Mouse (Mus musculus) layer of hippocampus, adult 8-10 months (tissue): Measurements from ENCODE around the gene Vipr2. TPM values are rescaled to one million over a fixed set of nuclear protein-coding genes. Genes with fewer than 3 reads are reported as not detected.

Experiments
- DNase-seq, 2 experiments: peaks; one replicate each; pipeline ENCODE4 v3.0.0; 2022; ENCODE audit warnings: low spot score in 2 of 2
- total RNA-seq, 4 experiments: library from RNA; stranded (reverse); gene quantifications; 2 replicates each; pipeline ENCODE4 v1.2.4; 2022

Vipr2 gene
- 1 to 10 TPM in 2 of 4 experiments, under 1 TPM in 2; 0.33 to 1.9 (median 1.0) TPM for total RNA-seq

DNA sequence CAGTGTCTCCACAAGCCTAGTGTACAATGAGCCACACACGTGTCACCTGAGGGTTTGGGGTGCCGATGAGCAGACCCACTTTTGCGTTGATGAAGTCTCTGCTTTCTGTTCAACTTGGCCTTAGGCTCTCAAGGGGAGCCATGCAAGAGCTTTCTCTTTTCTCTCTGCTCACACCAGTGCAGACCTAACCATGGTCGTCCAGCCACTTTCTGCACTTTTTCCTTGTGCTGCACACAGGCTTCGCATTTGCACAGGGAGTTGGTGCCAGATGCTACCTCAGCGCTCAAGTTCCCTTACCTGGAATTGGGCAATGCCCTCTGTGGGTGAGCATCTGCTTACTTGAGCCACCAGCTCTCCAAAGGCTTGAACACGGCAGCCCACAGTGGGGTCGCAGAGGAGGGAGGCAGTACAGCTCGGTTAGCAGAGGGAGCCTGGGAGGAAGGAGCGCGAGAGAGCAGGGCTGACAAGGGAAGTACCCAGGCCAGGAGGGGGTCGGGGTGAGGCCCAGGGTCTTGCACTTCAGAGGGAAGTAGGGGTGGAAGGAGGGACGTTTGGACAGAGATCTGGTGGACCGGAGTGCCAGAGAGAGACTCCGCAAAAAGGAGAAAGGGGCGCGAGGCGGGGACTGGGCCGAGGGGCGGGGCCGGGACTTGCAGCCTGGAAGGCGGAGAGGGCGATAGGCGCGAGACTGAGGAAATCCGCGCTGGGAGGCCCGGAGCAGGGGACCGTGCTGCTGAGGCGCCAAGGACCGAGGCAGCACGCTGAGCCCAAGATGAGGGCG, at the start of gene Vipr2:
Gene Vipr2 (plus strand): TSS at position 653 of the 781 bp plus-strand sequence.
- DNase-seq = no peak

DNA sequence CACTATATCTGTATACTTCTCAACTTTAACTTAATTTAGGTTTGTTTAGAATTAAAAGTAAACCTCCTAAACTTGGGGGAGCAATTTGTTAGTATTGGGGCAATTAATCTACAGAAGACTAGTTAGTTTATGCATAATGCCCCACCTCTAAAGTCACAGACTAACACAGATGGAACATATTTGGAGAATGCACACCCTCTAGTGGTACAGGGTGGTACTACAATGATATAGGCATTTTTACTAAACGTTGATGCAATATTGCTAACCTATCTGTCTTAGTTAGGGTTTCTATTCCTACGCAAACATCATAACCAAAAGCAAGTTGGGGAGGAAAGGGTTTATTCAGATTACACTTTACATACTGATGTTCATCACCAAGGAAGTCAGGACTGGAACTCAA, 49.4 kb upstream of the Vipr2 start:
- DNase-seq = no peak

DNA sequence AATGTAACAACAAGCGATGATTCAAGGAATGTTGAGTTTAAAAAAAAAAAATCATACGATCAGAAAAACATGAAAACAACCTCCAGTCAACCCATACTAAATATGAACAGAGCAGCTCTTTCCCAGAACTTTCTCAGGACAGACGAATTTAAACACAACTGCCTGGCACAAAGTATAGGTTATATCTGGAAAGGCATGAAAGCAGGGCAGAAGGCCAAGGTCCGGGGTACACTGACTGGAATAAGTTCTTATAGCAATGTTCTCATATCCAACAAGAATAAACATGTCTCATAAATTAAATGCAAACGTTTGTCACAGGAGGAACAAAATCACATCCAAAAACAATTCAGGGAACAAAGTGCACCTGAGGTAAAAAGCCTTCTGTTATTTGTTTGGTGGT, 42.2 kb upstream of the Vipr2 start:
- DNase-seq = no peak

DNA sequence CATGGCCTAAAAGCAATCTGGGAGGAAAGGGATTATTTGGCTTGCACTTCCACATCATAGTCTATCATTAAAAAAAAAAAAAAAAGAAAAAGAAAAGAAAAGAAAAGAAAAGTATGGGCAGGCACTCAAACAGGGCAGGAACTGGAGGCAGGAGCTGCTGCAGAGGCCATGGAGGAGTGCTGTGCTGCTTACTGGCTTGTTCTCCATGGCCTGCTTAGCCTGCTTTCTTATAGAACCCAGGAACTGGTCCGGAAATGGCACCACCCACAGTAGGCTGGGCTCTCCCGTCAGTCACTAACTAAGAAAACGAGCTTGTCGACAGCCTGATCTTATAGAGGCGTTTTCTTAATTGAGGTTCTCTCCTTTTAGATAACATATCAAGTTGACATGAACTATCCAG, 32.7 kb upstream of the Vipr2 start:
- no peak for DNase-seq

DNA sequence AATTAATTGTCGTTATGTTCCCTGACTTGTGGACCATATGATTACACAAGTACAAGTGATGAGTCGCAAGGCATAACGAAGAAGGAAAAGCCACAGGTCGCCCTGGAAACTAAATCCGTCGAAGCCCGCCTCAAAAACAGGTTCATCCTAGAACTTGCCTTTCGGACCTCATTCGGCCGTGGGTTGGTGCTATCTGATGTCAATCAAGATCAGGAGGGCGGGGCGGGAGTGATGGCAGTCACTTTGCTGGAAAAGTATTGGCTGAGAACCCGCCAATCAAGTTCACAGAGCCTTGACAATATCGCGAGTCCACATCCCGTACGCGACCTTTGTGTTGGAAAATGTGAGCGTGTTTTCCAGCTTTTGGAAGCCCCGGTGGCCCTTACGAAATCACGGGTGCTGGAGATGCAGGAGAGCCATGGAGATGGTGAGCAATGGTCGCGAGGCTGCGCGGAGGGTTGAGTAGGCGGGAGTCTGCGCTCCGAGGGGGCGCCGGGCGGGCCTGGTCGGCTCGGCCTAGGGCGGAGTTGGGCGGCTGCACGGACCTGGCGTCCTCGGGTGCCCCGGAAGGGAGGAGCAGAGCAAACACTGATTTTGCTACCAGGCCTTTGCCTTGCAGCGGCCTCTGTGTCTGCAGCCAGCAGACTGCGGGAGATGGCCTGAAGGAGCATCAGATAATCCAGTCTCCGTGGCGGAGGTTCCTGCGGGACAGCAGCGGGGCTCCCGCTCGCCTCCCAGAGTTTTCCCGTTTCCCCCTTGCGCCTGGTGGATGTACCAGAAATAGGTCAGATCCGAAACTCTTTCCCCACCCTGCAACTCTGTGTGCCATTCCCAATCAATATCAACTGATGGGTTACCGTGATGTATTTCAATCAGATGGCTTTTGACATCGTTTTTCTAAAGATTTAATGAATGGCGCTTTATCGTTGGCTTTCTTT, 29.8 kb upstream of the Vipr2 start, which contains the start of gene Zfp386:
Gene Zfp386 (plus strand): TSS at position 285 of the 938 bp plus-strand sequence.
- DNase-seq = peak; percentile 98 to 99

DNA sequence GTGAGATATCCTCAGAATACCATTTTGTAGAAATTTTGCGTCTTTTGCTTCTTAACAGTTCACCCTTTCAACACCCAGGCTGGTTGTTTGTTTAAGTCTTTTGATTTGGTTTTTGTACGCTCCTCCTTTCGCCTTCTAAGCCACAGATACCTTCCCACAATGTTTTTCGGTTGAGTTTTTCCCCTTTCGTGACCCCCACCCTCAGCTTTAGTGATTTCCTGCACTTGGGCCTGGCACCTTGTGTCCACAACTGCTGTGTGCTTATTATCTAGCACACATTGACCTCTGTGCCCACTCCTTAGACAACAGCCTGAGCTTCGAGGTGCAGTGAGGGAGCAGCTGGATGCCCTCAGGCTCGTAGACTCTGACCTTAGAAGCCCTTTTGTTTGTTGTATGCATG, 28.8 kb upstream of the Vipr2 start:
- no peak for DNase-seq

DNA sequence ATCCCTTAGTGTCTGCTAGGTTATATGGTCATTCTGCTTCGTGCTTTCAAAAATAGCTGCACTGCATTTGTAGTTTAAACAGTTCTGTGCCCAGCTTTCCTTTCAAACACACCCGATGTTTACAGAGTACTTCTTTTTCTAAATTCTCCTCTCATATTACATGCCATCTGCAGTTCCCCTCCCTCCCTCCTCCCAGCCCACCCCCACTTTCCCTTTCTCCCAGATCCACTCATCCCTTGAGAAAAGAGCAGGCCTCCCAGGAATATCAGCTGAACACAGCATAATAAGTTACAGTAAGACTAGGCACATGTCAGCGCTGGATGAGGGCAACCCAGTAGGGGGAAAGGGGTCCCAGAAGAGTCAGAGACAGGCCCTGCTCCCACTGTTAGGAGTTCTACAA, 28.3 kb upstream of the Vipr2 start:
- DNase-seq = no peak

DNA sequence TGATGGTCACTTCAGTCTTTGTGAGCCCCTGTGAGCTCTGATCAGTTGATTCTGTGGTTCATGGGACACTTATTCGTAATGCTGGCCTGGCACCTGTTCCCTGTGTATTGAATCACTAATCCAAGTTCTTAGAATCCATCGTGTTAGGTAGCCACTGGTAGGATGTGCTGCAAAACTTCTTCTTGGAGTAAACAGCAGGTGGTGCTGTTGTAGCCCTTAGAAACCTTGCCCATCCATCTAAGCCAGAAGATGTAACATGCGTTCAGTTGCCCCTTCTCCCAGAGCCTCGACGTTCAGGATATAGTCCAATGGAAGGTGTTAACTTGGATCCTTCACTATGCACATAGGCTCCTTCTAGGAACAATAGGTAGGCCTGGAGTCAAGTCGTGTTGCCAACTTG, 27.8 kb upstream of the Vipr2 start:
- no peak for DNase-seq

DNA sequence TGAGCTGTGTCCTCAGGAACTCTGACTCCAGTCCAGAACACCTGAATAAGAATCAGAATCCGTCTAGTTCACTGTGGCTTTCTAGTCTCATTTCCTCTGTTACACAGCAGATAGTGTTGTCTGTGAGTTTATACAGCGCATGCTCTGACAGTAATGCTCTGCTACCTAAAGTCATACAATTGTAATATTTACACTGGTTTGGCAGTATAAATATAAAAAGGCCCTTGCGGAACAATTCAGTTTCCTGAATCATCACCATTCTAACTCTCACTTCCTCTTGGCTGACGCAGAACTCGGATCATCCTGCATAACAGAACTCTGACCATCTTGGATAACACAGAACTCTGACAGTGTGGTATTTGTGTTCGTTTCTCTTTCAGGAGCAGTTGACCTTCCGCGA, 23.2 kb upstream of the Vipr2 start:
- DNase-seq = no peak

DNA sequence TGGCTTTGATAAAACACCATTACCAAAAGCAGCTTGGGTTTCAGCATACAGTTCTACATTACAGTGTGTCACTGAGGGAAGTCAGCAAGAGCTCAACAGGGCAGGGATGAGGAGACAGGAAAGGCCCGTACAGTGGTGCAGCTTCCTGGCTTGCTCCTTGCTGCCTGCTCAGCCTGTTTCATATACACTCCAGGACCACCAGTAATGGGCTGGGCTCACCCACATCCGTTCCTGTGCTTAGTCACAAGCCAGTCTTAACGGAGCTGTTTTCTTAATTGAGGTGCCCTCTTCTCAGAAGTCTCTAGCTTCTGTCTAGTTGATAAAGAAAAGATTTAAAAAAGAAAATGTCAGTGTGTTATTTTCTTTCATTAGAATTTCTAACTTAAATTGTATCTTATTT, 21.4 kb upstream of the Vipr2 start:
- DNase-seq = no peak

DNA sequence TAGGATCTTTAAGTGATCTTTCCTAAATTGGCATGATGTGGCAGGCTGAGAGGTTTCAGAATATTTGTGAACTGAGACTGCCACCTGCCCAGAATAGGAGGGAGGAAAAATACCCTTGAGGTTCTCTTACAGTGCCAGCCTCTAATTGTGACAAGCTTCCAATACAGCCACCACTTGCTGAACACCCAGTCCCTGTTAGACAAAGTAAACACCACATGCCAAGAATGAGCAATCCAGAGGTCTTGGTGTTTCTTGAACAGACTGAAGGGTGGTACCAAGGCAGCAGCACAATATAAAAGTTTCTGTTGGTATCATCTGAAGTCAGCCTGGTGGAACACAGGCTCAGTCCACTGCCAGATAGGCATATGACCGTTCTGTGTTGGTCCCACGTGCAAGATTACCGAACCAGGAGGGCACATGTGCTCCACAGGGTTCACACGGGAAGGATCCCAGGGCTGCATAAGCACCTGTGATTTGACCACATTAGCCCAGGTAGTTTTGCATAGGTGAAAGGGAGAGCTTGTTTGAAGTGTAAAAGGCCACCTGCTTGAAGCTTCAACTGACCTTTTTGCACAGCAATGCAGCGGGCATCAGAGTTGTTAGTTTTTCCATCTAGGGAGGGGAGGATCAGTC, 15.8 kb upstream of the Vipr2 start:
- DNase-seq = no peak

DNA sequence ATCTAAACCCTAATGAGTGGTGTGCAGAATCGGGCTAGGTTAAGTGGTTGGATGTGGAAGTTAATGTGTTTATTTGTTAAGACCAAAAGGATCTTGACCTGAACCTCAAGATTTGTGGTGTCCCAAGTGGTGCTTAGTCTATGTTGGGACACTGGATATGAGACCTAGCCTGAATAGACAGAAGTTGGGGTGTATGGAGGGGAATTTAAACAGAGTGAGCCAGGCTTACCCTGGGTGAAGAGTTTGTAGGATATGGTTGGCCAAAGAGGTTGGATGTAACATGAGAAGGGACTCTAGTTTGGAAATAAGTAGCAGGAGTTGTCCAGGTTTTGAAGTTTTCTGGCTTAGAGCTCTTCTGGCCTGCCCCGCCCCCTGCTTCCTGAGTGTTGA, 15.3 kb upstream of the Vipr2 start:
- DNase-seq = no peak

DNA sequence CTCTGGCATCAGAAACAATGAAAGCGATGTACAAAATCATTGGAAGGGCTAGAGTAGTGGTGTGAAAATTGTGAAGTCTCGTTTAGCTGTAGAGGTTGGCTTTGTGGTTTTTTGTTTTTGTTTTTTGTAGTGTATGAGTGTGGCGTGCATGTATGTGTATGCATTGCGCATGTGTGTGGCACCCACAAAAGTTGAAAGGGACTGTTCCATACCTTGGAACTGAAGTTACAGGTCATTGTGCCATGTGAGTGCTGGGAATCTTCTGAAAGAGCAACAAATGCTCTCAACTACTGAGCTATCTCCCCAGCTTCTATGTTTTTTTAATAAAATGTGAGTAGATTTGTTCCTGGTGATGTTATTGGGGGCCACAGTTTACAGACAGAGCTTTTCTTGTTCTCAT, 14.5 kb upstream of the Vipr2 start:
- no peak for DNase-seq

DNA sequence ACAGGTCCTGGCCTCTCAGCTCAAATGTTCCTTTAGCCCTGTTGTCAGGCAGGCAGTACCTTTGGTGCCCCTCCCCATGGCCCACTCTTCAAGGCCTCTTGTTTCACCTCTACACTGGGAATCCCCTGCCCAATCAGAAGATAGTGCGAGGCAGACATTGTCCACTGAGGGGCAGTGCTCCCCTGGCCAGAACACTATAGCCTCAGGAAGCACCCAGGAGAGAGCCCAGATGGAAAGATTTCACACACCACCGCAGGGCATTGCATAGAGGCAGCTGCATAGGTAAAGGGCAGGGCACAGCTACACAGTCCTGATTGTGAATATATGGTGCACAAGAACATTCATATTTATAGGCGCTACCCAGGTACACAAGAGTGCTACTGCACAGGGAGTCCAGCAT, 6.5 kb upstream of the Vipr2 start:
- peak in 1 of 2 experiments; percentile 25 for DNase-seq

DNA sequence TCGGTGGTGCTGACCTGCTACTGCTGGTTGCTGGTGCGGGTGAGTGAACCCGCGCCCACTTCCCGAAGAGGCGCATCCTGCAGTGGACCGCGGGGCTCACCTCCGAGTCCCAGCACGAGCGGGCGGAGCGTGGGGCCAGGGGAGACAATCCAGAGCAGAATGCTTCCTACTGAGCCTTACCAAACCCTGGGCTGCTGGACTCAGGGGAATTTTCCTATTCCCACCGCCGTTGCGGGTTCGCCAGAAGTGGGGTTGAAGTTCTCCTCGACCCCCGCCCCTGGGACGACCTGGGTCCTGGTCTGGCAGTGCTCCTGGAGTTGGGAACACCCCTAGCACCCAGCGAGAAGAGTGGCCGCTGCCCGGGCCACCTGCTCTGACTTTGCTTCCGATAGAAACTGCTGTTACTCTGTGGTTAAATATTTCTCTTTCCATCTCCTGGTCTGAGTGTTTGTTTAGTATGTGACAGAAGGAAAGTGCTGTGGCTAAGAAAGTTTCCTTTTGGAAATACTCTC, 385 bp downstream of the Vipr2 start:
- DNase-seq = no peak

DNA sequence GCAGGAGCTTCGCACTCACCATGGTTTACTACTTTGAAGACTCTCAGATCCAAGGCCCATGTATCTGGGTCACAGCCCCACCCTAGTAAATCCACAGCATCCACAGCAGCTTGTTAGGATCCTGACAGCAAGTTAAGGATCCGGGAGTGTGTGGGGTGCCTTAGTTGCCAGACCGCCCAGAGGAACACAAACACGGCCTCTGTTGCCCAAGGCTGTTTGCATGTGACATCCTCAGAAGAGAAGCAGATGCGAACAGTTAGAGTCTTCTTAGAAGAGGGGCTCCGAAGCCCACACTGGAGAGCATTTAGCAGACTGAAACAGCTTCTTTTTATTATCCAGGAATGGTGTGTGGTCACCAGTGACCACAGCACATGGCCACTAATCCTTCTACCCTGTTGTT, 5.6 kb downstream of the Vipr2 start:
- DNase-seq = no peak

DNA sequence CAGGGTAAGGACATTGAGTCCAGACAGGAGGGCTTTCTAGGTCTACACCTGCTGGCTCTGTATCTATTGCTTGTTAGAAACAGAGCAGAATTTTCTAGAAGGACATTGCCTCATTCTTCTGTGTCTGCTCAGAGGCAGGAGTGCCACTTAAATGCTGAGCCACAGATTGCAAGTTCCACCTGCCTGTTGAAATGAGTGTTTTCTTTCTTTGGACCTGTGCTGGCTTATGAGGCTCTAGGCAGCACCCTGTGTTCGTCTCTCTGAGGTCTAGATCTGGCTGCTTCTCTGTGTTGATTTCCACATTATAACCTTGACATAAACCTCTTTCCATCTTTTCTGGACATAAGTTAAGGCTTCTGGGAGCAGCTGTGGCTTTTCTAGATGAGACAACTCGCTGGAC, 6.8 kb downstream of the Vipr2 start:
- no peak for DNase-seq

DNA sequence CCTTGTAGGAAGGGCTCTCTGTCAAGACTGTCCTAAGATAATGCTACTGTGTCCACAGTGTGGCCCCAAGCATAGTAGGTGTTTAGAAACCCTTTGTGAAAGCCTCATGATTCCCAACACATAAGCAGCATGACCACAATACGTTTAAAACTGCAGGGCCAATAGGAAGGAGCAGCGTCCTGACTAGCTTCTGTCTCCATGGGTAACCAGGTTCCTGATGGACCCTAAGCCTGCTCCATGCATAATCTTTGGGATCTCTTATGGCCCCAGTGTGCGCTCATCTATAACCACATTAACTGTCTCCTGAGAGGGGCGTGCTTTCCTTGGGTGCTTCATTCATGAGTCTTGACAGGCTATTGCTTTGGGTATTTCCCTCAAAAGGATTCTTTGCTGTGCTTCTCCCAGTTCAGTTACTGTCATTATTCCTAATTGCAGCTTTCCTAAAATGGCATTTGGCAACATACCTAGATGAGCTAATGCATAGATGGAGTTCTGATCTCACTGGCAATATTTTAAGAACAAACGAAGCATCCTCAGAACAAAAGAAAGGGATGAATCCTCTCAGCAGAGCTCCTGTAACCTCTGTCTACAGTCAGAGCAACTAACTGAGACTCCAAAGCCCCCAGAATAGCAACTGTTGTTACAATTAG, 9.6 kb downstream of the Vipr2 start:
- no peak for DNase-seq

DNA sequence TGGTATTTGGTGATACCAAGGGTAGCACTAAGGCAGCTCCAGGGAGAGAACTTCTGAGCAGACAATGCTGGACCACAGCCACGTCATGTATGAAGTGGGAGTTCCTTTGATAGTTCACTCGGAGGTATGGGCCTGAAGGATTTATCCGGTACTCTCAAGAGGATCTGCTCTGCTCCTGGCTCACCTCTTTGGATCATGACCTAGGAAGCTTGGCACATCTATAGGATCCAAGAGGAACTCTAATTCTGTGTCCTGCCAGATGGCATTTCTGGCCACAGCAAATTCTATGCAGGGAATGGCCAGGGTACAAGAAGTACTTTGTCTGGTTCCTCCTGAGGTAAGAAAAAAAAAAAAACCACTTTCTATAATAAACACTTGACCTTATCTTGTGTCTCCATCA, 12.3 kb downstream of the Vipr2 start:
- no peak for DNase-seq

DNA sequence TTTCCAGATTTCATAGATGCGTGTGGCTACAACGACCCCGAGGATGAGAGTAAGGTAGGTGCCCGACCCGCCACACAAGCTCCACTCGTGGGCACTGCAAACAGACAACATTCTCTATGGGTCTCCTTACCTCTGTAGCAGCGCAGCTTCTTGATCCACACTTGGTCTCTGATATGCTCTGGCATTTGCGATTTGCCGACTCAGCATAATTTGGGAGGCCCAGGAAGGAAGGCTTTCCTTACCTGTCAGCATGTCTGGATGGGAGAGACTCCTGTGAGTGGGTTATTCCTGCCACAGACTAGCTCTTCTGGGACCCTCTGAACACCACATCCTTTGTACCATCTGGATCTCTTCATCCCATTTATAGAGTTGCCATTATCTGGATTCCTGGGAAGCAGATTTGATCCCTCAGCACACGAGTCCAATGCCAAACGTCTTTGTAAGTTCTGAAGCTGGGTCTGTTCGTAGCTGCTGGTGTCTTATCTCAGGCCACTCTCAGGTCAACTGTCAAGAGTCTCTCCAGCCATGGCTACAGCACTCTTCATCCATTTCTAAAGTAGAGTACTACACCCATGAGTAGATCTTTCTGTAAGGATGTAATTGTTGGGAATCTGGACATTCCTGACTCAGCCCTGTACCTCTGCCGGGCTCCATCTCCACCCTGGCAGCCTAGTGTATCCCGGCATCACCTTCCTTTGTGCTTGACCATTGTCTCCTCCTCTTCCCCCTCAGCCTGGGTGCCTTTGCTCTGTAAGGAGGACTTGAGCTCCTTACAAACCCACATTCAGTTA, 17.4 kb downstream of the Vipr2 start:
- no peak for DNase-seq
